Mouse (Mus musculus) layer of hippocampus, adult 11-12 months (tissue): Measurements from ENCODE around the gene Tbc1d15.
"Not testable (repeated sequence)": the region's sequence is repeated elsewhere in the genome, so short reads cannot be mapped to it uniquely, and the experiment has no call there.

Experiments used
- DNase-seq: peaks from one replicate; pipeline ENCODE4 v3.0.0; 2022; ENCODE audit warnings: low spot score

Tbc1d15 gene

DNA sequence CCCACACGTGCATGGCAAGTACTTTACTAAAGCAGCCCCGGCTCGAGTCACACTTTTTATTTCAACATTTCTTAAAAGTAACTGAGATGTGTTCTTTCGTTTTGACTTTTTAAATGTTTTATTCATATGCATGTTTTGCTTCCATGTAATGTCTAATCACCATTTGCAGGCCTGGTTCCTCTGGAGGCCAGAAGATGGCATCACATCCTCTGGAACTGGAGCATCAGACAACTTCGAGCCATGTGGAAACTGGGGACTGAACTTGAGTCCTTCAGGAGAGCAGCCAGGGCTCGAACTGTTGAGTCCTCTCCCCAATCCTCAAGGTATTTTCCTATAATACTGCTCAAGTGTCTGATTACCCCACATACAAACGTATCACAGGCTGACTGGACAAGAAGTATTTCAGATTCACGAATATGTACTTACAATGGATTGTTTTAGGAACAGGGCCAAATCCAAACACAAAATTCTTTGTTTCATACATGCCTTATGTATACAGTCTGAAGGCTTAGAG, 10.1 kb downstream of the Tbc1d15 start:
- no peak for DNase-seq

DNA sequence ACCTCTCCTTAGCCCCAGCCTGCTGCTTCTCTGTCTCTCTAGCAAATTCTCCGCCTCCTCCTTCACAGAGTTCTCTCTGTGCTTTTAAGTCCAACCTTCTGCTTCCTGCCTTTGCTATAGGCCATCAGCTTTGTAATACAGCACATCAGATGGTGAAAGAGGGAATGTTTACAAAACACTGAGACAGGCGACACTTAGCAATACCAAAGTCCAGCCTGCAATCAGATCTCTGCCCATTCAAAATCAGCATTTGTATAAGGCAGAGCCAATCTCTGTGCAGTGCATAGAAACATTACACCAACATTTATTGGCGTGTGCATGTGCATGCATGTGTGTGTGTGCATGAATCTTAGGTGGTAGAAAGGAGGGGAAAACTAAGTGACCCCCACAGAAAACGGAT, 13.3 kb downstream of the Tbc1d15 start:
- no peak for DNase-seq

DNA sequence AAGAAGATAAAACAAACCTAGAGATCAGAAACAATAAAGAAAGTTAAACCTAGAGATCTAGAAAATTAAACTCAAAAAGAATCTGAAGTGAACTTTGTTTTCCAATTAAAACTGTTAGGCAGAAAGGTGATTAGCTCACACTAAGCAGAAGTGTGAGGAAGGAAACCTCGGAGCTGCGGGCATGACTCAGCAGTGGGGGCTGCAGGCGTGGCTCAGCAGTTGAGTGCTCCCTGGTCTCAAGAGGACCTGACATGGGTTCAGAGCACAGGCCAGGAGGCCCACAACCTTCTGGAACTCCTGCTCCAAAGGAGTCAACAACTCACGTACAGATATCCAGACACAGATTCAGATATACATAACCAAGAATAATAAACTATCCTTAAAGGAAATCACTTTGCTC, 14.5 kb downstream of the Tbc1d15 start:
- no peak for DNase-seq

DNA sequence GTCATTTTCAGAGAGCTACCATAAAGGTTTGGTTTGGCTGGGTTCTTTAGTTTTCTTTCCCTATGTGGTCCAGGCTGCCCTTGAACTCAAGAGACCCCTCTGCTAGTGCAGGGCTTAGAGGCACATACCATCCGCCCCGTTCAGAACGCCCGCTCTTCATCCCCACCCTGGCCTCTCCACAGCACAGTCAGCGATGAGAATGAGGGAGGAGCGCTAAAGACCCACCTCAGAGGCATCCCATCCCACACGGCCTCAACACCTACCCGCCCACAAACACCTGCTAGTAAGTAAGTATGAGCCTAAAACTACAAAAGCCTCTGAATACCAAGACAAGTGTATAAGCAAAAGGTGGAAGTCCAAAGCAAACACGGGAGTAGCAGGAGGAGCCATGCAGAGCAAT, 15.8 kb downstream of the Tbc1d15 start:
- DNase-seq: no peak

DNA sequence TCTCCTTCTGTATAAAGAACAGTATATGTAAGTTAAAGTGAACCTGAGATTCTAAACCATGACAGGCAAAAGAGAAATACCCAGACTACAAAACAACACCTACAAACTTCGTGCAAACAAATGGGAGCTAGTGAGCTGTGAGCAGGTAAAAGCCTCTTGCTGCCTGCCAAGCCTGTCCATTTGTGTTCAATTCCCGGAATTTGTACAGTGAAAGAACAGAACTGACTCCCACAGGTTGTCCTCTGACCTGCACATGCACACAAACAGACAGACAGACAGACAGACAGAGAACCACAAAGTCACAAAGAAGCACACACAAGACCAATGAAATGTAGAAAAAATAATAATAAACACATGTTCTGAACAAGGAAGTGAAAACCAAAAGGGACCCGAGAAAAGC, 17.5 kb downstream of the Tbc1d15 start:
- no peak for DNase-seq

DNA sequence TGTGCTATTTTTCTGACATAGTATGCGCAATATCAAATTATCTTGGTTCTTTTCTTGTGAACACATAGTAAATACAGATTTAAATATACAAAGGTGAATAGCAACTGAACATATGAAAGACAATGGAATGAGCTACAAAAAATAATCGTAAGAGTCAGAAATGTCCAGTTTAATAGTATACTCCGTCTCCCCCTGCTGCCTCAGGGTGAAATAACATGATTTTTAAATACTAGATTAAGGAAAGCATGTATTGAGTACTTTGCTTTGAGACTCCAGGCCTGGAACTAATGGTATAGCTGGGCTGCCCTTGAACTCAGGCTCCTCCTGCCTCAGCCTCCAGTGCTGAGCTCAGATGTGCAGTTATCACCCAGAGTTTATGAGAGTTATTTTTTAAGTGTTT, 18.8 kb downstream of the Tbc1d15 start:
- no peak for DNase-seq

DNA sequence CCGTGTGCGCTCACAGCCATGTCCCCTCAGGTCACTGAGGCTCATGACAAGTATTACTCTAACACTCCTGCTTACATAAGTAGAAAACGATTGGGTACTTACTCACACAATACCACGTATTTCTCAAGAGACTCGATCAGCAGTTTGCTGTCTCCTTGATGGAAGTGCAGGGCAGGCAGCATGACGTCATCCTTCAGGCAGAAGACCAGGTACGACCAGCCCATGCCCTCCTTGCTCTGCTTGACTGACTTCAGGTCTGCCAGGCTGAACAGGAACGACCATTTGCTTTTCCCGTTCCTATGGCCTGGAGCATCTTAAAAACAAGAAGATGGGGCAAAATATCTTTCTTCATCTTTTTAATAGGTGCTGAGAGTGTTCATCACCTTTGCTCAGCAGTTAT, 22.2 kb downstream of the Tbc1d15 start:
- no peak for DNase-seq

DNA sequence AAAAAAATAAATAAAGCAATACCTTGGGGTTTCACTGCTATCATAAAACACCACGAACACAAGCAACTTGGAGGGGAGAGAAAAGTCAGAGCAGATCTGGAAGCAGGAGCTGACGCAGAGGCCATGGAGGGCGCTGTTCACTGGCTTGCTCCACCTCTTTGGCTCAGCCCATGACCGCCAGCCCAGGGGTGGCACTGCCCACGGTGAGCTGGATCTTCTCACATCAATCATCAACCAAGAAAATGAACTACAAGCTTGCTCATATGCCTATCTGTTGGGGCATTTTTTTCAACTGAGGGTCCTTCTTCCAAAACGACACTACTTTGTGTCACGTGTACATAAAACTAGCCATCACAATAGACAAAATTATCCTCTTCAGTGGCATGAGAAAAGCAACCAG, 24.7 kb downstream of the Tbc1d15 start:
- no peak for DNase-seq

DNA sequence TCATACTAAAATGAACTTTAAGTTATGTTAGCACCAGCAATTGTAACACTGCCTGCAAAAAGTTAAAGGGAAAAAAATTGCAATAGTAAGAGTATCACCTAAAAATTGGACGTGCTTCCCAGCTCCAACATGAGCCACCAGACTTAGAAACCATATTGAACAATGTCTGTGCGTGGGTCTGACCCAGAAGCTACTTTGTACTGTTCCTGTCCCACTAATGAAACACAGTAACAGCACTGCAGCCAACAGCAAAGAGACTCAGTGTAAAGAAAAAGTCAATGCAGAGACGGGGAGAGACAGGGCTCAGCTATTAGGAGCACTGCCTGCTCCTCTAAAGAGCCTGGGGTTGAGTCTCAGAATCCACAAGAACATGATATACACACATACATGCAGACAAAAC, 27.4 kb downstream of the Tbc1d15 start:
- DNase-seq: peak; percentile 41

DNA sequence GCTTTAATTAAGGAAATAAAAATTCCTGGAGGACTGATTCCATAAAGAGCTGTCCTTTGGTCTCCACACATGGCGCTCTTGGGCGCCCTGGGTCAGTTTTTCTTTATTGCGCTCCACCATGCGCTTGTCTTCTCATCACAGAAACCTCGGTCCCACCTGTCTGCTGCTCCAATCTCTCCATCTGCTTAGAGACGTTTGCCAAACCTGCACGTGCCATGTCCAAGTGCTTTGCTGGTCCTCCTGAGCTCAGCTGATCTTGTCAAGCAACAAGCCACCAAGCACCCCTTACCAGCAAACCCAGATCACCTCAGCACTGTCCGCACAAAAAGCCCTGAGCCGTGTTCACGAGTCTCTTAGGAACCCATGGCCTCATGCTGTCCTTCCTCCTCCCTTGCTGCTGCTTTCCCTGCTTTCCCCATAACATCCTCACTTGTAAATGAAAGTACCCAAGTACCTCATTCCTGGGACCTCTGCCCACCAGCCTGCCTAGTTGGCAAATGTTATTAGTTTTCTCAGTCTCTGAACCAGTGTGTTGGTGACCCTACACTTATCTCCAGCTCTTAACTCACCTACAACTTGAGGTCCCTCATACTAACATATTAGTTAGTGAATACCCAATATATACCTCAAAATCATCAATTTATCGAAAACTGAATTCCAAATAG, 38.2 kb downstream of the Tbc1d15 start:
- DNase-seq: no peak

DNA sequence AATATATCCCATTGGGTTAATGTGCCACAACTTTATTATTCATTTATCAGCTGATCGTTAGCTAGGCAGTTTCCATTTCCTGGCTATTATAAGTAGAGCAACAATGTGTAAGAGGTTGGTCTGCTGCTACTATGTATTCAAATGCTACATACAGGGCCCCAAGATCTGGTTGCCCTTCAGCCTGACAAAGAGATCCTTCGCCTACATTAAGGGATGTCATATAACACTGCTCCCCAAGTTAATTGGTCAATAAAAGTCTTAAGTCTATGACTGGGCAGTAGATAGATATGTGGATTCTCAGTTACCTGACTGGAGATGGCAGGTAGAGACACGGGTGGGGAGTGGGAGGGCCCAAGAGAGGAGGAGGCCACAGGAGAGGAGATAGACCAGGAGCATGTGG, 45.4 kb downstream of the Tbc1d15 start:
- DNase-seq: no peak

DNA sequence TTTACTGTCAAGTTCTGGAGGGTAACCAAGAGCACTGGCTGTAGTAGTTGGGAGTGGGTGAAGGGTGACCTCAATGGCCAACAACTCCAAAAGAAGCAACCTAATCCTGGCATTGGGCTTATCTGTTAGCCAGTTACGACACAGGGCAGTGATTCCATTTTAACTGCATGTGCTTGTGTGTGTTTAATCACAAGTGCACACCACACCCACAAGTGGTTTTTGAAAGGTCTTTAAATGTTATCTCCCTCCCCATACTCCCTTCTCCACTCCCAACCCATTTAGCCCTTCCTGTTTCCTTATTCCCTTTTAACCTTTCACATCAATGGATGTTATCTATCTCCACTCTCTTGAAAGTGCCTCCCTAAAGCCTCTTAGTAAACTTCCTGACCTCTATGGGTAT, 46.0 kb downstream of the Tbc1d15 start:
- DNase-seq: no peak

DNA sequence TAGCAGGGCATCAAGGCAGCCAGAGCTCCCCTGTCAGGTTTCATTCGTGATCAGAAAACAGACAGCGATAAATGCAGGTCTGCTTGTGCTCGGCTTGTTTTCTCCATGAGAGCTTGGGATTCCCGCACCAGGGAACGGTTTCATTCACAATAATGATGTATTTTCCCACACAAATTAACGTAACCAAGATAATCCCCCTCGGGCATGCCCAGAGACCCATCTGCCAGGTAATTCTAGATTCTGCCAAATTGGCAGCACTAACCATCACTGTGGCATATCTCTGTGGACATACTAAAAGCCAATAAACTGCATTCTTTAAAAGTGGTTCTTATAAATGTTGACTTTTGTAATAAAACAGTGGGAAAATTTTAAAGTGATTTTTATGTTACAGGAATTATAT, 60.1 kb downstream of the Tbc1d15 start:
- DNase-seq: no peak

DNA sequence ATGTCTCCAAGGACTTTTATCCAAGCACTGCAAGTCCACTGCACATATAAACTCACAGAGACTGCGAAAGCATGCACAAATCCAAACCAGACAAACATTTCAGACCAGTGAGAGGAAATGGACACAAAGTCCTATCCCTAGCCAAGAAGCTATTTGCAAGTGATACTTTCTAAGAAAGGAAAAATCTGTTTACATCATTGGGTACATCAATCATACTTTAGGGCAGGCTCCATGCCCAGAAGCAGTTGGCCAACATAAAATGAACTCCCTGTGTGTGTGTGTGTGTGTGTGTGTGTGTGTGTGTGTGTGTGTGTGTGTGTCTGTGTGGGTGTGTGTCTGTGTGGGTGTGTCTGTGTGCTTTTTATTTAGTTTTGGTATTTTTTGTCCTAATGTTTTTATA, 63.9 kb downstream of the Tbc1d15 start:
- no peak for DNase-seq

DNA sequence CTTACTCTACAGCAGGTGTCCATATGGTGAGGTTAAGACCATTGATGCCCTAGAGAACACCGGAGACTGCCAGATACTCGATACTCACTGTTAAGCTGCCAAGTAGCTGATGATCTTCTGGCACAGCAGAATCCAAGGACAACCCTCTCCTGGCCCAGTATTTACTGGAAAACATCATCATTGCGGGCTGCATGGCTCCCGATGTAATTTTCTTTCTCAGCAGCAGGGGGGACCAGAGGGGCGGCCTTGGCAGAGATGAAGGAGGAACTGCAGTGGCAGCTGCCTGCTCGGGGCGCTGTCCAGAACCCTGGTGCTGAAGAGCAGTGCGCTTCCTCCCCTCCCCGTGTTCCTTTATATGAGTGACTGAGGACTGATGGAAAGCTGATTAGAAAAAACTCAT, 66.6 kb downstream of the Tbc1d15 start, which contains the start of gene Tph2:
TSS of gene Tph2 (minus strand) at position 326 of the 400 bp plus-strand sequence.
- DNase-seq: peak; percentile 63

DNA sequence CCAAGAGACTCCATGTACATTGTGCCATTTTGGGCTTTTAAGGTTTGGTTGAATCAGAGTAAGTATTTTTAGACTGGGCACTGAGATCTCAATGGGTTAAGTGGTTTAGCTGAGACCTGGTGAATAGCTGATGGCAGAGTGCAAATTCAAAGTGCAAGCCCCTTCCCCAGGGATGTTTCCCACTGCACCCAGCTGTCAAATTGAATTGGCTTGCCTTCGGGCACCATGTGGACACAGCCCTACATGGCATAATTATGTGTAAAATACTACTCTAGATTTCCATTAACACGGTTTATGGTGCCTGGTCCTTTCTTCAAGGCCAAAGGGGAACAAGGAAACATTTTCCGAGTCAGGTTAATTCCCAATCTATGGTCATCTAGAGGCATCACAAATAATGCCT, 70.2 kb downstream of the Tbc1d15 start:
- no peak for DNase-seq

DNA sequence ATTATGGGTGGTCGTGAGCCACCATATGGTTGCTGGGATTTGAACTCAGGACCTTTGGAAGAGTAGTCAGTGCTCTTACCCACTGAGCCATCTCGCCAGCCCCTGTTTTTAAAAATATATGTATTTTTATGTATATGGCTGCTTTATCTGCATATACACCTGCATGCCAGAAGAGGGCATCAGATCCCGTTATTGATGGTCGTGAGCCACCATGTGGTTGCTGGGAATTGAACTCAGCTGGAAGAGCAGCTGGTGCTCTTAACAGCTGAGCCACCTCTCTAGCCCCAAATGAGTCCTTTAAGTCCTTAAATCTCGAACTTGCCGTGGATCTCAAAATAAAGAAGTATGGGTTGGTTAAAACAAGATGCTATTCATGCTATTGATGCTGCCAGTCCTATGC, 73.2 kb downstream of the Tbc1d15 start:
- not testable (repeated sequence) for DNase-seq

DNA sequence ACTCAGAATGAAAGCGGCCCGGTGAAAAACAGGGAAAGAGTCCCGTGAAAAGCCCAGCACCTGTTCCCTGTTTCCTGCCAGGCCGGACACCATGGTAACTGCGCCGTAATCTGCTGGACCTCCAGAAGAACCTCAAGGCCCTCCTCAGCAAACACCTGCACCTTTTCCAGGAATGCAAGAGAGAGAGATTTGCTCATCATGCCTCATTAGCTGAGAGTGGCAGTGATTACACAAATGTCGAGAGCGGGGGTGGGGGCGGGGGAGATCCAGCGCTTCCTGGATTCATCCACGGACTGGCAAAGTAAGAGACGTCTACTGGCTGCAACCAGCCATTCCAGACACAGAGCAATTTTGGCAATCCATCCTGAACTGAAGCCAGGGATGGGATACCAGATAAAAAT, 75.7 kb downstream of the Tbc1d15 start:
- DNase-seq: peak; percentile 25

DNA sequence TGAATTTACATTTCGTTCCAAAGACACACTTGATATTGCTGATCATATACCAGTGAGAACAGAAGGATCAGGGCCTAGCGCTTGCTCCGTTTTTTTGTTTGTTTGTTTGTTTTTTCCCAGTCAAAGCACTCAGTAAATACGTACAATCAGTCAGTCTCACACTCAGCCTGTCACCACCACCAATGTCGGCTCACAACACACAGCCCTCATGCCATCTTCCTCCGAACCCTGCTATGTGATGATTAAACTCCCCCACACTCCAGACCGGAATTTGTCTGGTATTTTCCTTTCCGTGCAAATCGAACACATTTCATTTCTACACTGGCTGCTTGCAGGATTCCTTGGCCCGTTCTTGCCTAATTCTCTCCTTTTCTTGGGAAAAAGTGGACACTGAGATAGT, 77.9 kb downstream of the Tbc1d15 start:
- DNase-seq: no peak

DNA sequence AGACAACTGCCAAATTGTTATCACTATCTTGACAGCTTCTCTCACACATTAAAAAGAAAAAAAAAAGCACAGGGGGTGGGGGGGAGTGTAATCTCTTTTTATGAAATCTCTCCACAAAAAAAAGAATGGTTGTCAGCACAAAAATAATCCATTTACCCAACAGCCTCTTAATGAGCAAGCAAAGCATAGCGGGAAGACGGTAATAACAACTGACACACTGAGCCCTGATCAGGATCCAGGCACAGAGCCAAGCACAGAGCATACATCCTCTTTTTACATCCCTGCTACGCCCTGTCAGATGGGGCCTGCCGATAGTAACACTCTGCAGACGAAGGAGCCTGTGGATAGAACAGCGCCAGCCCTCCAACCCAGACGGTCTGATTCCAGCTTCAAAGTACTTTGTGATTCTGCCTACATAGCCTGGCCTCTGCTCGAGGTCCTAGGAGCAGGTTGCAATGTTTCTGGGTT, 79.9 kb downstream of the Tbc1d15 start:
- peak; percentile 28 for DNase-seq

DNA sequence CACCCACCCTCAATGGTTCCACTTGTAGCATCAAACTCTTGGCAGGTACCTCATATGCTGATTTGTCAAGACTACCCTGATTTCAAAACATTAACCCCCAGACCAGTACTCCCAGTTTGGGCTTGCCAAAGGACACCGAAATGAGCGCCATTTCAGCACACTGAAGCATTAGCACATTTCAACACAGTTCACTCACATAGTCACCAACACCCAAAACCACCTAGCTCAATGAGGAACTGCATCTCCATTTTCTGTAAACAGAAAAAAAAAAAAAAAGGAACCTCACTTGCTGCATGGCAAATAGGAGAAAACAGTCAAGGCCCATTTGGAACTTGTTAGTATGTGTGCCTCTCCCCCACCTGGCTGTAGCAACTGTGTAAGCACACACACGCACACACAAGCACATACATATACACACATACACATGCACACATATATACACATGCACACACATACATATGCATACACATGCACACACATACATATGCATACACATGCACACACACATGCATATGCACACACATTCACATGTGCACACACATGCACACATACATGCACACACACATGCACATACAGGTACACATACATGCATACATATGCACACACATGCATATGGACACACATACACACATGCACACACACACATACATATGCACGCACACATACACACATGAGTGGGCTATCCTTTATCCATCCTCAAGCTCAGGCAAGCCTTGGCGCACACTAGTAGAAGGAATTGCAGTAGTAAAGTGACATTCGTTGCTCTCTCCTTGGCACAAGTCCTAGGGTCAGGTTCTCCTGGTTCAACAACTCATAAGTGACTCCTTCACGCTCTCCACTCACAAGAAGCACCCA, 80.5 kb downstream of the Tbc1d15 start:
- no peak for DNase-seq

DNA sequence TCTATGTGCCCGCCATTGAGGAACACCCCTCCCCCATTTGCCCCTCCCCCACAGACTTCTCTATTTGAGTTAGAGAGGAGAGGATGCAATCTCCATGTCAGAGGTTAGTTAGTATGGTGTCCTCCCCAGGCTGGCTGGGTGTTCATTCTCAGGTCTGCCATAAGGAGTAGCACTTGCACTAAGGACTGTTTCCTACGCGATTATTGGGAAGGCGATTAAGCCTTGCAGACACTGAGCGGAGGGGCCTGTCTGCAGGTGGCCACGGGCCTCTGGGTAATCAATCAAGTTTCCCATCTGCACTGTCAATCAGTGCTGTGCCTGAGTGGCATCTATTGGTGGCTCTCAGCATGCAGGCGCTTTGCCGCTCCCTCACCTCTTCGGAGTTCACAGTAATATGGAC, 81.9 kb downstream of the Tbc1d15 start:
- DNase-seq: no peak

DNA sequence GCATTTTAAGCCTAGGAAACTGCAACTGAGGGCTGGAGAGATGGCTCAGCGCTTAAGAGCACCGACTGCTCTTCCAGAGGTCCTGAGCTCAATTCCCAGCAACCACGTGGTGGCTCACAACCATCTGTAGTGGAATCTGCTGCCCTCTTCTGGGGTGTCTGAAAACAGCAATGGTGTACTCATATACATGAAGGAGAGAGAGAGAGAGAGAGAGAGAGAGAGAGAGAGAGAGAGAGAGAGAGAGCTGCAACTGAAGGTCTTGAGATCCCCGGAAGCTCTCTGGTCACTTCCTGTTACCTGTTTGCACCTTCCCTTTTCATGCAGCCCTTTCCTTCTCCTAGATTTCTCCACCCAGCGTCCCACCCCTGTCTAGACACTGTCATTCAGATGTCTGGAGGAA, 91.0 kb downstream of the Tbc1d15 start:
- DNase-seq: no peak
